Mouse (Mus musculus) myocyte (in vitro differentiated cells): ENCODE results near the gene Gm9803.

Experiments used
- E2F4 ChIP-seq: IDR thresholded peaks from one replicate; pipeline ENCODE4 v1.6.1; 2011; ENCODE audit warnings: mild to moderate bottlenecking, control low read depth, moderate library complexity; ENCODE audit not compliant: insufficient read depth
- MAX ChIP-seq: IDR thresholded peaks from one replicate; pipeline ENCODE4 v1.6.1; 2011; ENCODE audit warnings: low read depth, mild to moderate bottlenecking, control low read depth
- MYOG ChIP-seq, 3 experiments: IDR thresholded peaks; one replicate each; pipeline ENCODE4 v1.6.1; 2011; ENCODE audit warnings: control low read depth in 2 of 3, low read depth in 2 of 3, mild to moderate bottlenecking in 2 of 3; ENCODE audit not compliant: insufficient read length in 2 of 3, control insufficient read depth in 1 of 3, insufficient read depth in 1 of 3
- POLR2A ChIP-seq: IDR thresholded peaks from one replicate; pipeline ENCODE4 v1.6.1; 2011; ENCODE audit warnings: low read depth, mild to moderate bottlenecking, control low read depth, moderate library complexity; ENCODE audit not compliant: insufficient read length
- SRF ChIP-seq: IDR thresholded peaks from one replicate; pipeline ENCODE4 v1.6.1; 2011; ENCODE audit warnings: low read depth; ENCODE audit not compliant: control insufficient read depth, insufficient read length
- TCF12 ChIP-seq: IDR thresholded peaks from one replicate; pipeline ENCODE4 v1.6.1; 2011; ENCODE audit warnings: mild to moderate bottlenecking, control low read depth; ENCODE audit not compliant: poor library complexity, insufficient read depth, severe bottlenecking
- TCF3 ChIP-seq: IDR thresholded peaks from one replicate; pipeline ENCODE4 v1.6.1; 2011; ENCODE audit warnings: low read depth, control low read depth; ENCODE audit not compliant: insufficient read length
- USF1 ChIP-seq: IDR thresholded peaks from one replicate; pipeline ENCODE4 v1.6.1; 2011; ENCODE audit warnings: low read depth, mild to moderate bottlenecking, control low read depth, moderate library complexity

DNA sequence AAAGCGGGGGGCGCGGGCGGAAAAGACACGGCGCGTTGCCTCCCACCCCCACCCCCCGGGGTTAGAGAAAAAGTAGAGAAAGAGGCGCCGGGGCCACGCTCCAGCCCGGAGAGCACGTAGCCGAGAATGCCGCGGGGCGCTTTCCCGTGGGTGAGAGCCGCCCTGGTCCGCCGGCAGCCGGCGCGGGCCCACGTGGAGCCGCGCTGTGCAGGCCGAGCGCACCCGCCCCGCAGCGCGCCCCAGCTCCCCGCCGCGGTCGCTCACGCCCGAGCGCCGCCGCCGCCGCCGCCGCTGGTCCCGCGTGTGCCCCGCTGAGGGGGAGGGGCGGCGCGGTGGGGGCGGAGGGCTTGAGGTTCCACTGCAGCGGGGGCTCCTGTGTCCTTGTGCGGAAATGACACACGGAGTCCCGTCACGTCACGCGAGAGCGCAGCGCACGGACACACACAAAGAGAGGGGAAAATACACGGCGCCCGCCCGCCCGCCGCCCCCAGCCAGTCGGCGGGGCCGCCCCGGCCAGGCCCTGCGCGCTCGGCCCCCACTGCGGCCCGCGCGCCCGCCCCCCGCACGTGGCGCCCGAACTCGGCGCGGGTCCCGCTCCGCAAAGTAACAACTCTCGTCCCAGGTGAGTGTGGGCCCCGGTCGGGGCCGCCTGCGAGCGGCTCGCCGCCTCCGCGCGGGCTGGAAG lies 45.0 kb upstream of the Gm9803 start, which contains the start of gene Bend3:
- TF ChIP-seq SRF = no peak
- TF ChIP-seq POLR2A = peak; percentile 35
- no peak for TF ChIP-seq TCF3
- TF ChIP-seq E2F4 = no peak
- TF ChIP-seq TCF12 = no peak
- no peak for TF ChIP-seq MYOG (IDR thresholded peaks at IDR 0.05; ENCODE audit: control insufficient read depth in 1 of 3, insufficient read depth in 1 of 3, insufficient read length in 2 of 3, low read depth in 2 of 3)
- no peak for TF ChIP-seq USF1
- no peak for TF ChIP-seq MAX
